Mouse (Mus musculus): ENCODE data around the gene Cds2. TPM values are rescaled to one million over a fixed set of nuclear protein-coding genes. Genes with fewer than 3 reads are reported as not detected.

Cds2 gene
- 30.3 TPM for polyA plus RNA-seq (2012; fragmentation: generic; extraction: Trizol)

- peak; percentile 57 for TF ChIP-seq E2F4 (IDR thresholded peaks at IDR 0.05; ENCODE audit: insufficient read depth)
- TF ChIP-seq REST (IDR thresholded peaks at IDR 0.05; ENCODE audit: insufficient read depth, insufficient read length), result no peak
- peak in 1 of 3 experiments; percentile 30 for TF ChIP-seq MYOG (IDR thresholded peaks at IDR 0.05; ENCODE audit: control insufficient read depth in 1 of 3, insufficient read depth in 1 of 3, insufficient read length in 2 of 3, low read depth in 2 of 3)
- no peak for TF ChIP-seq USF1 (IDR thresholded peaks at IDR 0.05; ENCODE audit: low read depth)
- no peak for TF ChIP-seq TCF12 (IDR thresholded peaks at IDR 0.05; ENCODE audit: insufficient read depth, poor library complexity, severe bottlenecking)
- no peak for TF ChIP-seq SRF (IDR thresholded peaks at IDR 0.05; ENCODE audit: control insufficient read depth, insufficient read length, low read depth)
- peak; percentile 82 for TF ChIP-seq POLR2A (IDR thresholded peaks at IDR 0.05; ENCODE audit: insufficient read length, low read depth)
- TF ChIP-seq CEBPB (IDR thresholded peaks at IDR 0.05; ENCODE audit: insufficient read depth, poor library complexity, severe bottlenecking), result no peak
- TF ChIP-seq MYOD1 (IDR thresholded peaks at IDR 0.05; ENCODE audit: control insufficient read depth in 1 of 3, insufficient read length in 2 of 3, low read depth in 2 of 3), result no peak
- TF ChIP-seq TCF3 (IDR thresholded peaks at IDR 0.05; ENCODE audit: insufficient read length, low read depth), result no peak
- TF ChIP-seq POLR2AphosphoS2 (IDR thresholded peaks at IDR 0.05; ENCODE audit: insufficient read length, low read depth), result peak; percentile 81
These were observed at the start of gene Cds2 for GRCm38 (mm10) chr2:132262879-132263398. Cds2 (plus strand) TSS chr2:132263148.

GRCm38 (mm10) chr2:132221611-132222073 is 41.3 kb upstream of the Cds2 start:
- Histone ChIP-seq H3K4me2 (ENCODE audit: low read depth) (peak overlapping the region; percentile 84), H3K4me3 (no peak overlapping the region), H3ac (ENCODE audit: control insufficient read depth, insufficient read length) (no peak overlapping the region), H3K27me3 (ENCODE audit: control insufficient read depth, insufficient read depth, insufficient read length) (no peaks in the 10 kb centered on the region), H3K79me2 (ENCODE audit: control insufficient read depth, insufficient read depth) (no peaks in the 10 kb centered on the region), H3K36me3 (ENCODE audit: control insufficient read depth, insufficient read depth) (no peaks in the 10 kb centered on the region)
- TF ChIP-seq USF1 (IDR thresholded peaks at IDR 0.05; ENCODE audit: low read depth) (no peak), TCF3 (IDR thresholded peaks at IDR 0.05; ENCODE audit: insufficient read length, low read depth) (peak; percentile 40), POLR2AphosphoS2 (IDR thresholded peaks at IDR 0.05; ENCODE audit: insufficient read length, low read depth) (no peak), MAX (IDR thresholded peaks at IDR 0.05; ENCODE audit: low read depth) (no peak), E2F4 (IDR thresholded peaks at IDR 0.05; ENCODE audit: insufficient read depth) (no peak), MYOD1 (IDR thresholded peaks at IDR 0.05; ENCODE audit: control insufficient read depth in 1 of 3, insufficient read length in 2 of 3, low read depth in 2 of 3) (peak; percentile 55 to 89 (median 82)), MYOG (IDR thresholded peaks at IDR 0.05; ENCODE audit: control insufficient read depth in 1 of 3, insufficient read depth in 1 of 3, insufficient read length in 2 of 3, low read depth in 2 of 3) (peak; percentile 31 to 85 (median 81)), SRF (IDR thresholded peaks at IDR 0.05; ENCODE audit: control insufficient read depth, insufficient read length, low read depth) (no peak), REST (IDR thresholded peaks at IDR 0.05; ENCODE audit: insufficient read depth, insufficient read length) (no peak), TCF12 (IDR thresholded peaks at IDR 0.05; ENCODE audit: insufficient read depth, poor library complexity, severe bottlenecking) (peak; percentile 38), POLR2A (IDR thresholded peaks at IDR 0.05; ENCODE audit: insufficient read length, low read depth) (no peak), CEBPB (IDR thresholded peaks at IDR 0.05; ENCODE audit: insufficient read depth, poor library complexity, severe bottlenecking) (no peak)

More at GRCm38 (mm10) chr2:132262879-132263398, at the start of gene Cds2:
- H3K4me3 ChIP-seq, result peak within 1 kb of the TSS; percentile 66
- H3K79me2 ChIP-seq (ENCODE audit: control insufficient read depth, insufficient read depth), result peaks cover 39% of the 10 kb centered on the region
- peak within 1 kb of the TSS; percentile 84 for H3K4me2 ChIP-seq (ENCODE audit: low read depth)
- H3ac ChIP-seq (ENCODE audit: control insufficient read depth, insufficient read length), result peak within 1 kb of the TSS; percentile 57
- H3K27me3 ChIP-seq (ENCODE audit: control insufficient read depth, insufficient read depth, insufficient read length), result no peaks in the 10 kb centered on the region
- no peaks in the 10 kb centered on the region for H3K36me3 ChIP-seq (ENCODE audit: control insufficient read depth, insufficient read depth)

GRCm38 (mm10) chr2:132224359-132224758 is 38.6 kb upstream of the Cds2 start:
- H3ac ChIP-seq (ENCODE audit: control insufficient read depth, insufficient read length), result no peak overlapping the region
- no peaks in the 10 kb centered on the region for H3K27me3 ChIP-seq (ENCODE audit: control insufficient read depth, insufficient read depth, insufficient read length)
- H3K36me3 ChIP-seq (ENCODE audit: control insufficient read depth, insufficient read depth), result no peaks in the 10 kb centered on the region
- no peak overlapping the region for H3K4me3 ChIP-seq
- TF ChIP-seq E2F4 (IDR thresholded peaks at IDR 0.05; ENCODE audit: insufficient read depth) (no peak), MAX (IDR thresholded peaks at IDR 0.05; ENCODE audit: low read depth) (no peak), MYOG (IDR thresholded peaks at IDR 0.05; ENCODE audit: control insufficient read depth in 1 of 3, insufficient read depth in 1 of 3, insufficient read length in 2 of 3, low read depth in 2 of 3) (no peak), USF1 (IDR thresholded peaks at IDR 0.05; ENCODE audit: low read depth) (no peak), TCF12 (IDR thresholded peaks at IDR 0.05; ENCODE audit: insufficient read depth, poor library complexity, severe bottlenecking) (no peak), MYOD1 (IDR thresholded peaks at IDR 0.05; ENCODE audit: control insufficient read depth in 1 of 3, insufficient read length in 2 of 3, low read depth in 2 of 3) (no peak), CEBPB (IDR thresholded peaks at IDR 0.05; ENCODE audit: insufficient read depth, poor library complexity, severe bottlenecking) (no peak), REST (IDR thresholded peaks at IDR 0.05; ENCODE audit: insufficient read depth, insufficient read length) (no peak), POLR2A (IDR thresholded peaks at IDR 0.05; ENCODE audit: insufficient read length, low read depth) (no peak), SRF (IDR thresholded peaks at IDR 0.05; ENCODE audit: control insufficient read depth, insufficient read length, low read depth) (no peak), TCF3 (IDR thresholded peaks at IDR 0.05; ENCODE audit: insufficient read length, low read depth) (no peak), POLR2AphosphoS2 (IDR thresholded peaks at IDR 0.05; ENCODE audit: insufficient read length, low read depth) (no peak)
- H3K4me2 ChIP-seq (ENCODE audit: low read depth), result no peak overlapping the region
- H3K79me2 ChIP-seq (ENCODE audit: control insufficient read depth, insufficient read depth), result no peaks in the 10 kb centered on the region

GRCm38 (mm10) chr2:132232413-132232945 is 30.5 kb upstream of the Cds2 start:
- no peak for TF ChIP-seq REST (IDR thresholded peaks at IDR 0.05; ENCODE audit: insufficient read depth, insufficient read length)
- TF ChIP-seq TCF3 (IDR thresholded peaks at IDR 0.05; ENCODE audit: insufficient read length, low read depth), result no peak
- TF ChIP-seq MYOD1 (IDR thresholded peaks at IDR 0.05; ENCODE audit: control insufficient read depth in 1 of 3, insufficient read length in 2 of 3, low read depth in 2 of 3), result no peak
- no peak for TF ChIP-seq MAX (IDR thresholded peaks at IDR 0.05; ENCODE audit: low read depth)
- TF ChIP-seq SRF (IDR thresholded peaks at IDR 0.05; ENCODE audit: control insufficient read depth, insufficient read length, low read depth), result no peak
- TF ChIP-seq E2F4 (IDR thresholded peaks at IDR 0.05; ENCODE audit: insufficient read depth), result no peak
- no peak for TF ChIP-seq POLR2AphosphoS2 (IDR thresholded peaks at IDR 0.05; ENCODE audit: insufficient read length, low read depth)
- TF ChIP-seq TCF12 (IDR thresholded peaks at IDR 0.05; ENCODE audit: insufficient read depth, poor library complexity, severe bottlenecking), result no peak
- TF ChIP-seq CEBPB (IDR thresholded peaks at IDR 0.05; ENCODE audit: insufficient read depth, poor library complexity, severe bottlenecking), result no peak
- no peaks in the 10 kb centered on the region for H3K27me3 ChIP-seq (ENCODE audit: control insufficient read depth, insufficient read depth, insufficient read length)
- H3K4me3 ChIP-seq, result no peak overlapping the region
- H3K79me2 ChIP-seq (ENCODE audit: control insufficient read depth, insufficient read depth), result no peaks in the 10 kb centered on the region
- no peak overlapping the region for H3ac ChIP-seq (ENCODE audit: control insufficient read depth, insufficient read length)
- H3K4me2 ChIP-seq (ENCODE audit: low read depth), result no peak overlapping the region
- no peaks in the 10 kb centered on the region for H3K36me3 ChIP-seq (ENCODE audit: control insufficient read depth, insufficient read depth)
